Mouse (Mus musculus) bone marrow, adult 2 months (tissue): ENCODE measurements around the gene Tsr1. TPM values are rescaled to one million over a fixed set of nuclear protein-coding genes. Genes with fewer than 3 reads are reported as not detected.

Experiments used
- H3K27ac ChIP-seq: fragments of 200-500 bp; 2 replicates; pipeline ENCODE4 v1.5.1; 2012; ENCODE audit warnings: low read depth, mild to moderate bottlenecking, control low read depth, inconsistent platforms, low read length; ENCODE audit not compliant: control insufficient read depth, poor library complexity, insufficient read depth
- H3K4me1 ChIP-seq: fragments of 200-500 bp; 2 replicates; pipeline ENCODE4 v1.6.1; 2011; ENCODE audit warnings: low read length; ENCODE audit not compliant: control insufficient read depth, insufficient read depth
- H3K4me3 ChIP-seq: fragments of 200-500 bp; replicated peaks from 2 replicates; pipeline ENCODE3; 2011; ENCODE audit warnings: mild to moderate bottlenecking, low read depth, low read length, control low read depth; ENCODE audit not compliant: control insufficient read depth
- CTCF ChIP-seq: fragments of 200-500 bp; IDR thresholded peaks from 2 replicates; pipeline ENCODE4 v1.5.1; 2011; ENCODE audit warnings: low read length, control low read depth; ENCODE audit not compliant: control insufficient read depth, insufficient read depth
- POLR2A ChIP-seq: fragments of 200-500 bp; IDR thresholded peaks from 2 replicates; pipeline ENCODE4 v1.6.1; 2011; ENCODE audit warnings: low read depth, mild to moderate bottlenecking, control low read depth, low read length, borderline replicate concordance; ENCODE audit not compliant: control insufficient read depth
- WGBS: fragments of 180-500 bp; shearing (Covaris S2); methylation state at CpG from one replicate; pipeline ENCODE4 v1.1.7; 2018; 5-methylcytosine and 5-hydroxymethylcytosine counted together
- polyA plus RNA-seq: library from polyadenylated mRNA; stranded (reverse); fragments of >200 nt; gene quantifications from 2 replicates; pipeline ENCODE4 v1.2.4, GENCODE M21; 2011; ENCODE audit warnings: low replicate concordance; ENCODE audit not compliant: missing spikeins, insufficient read depth, insufficient read length

The Tsr1 gene
- polyA plus RNA-seq, 1 experiment = 21.4 TPM

DNA sequence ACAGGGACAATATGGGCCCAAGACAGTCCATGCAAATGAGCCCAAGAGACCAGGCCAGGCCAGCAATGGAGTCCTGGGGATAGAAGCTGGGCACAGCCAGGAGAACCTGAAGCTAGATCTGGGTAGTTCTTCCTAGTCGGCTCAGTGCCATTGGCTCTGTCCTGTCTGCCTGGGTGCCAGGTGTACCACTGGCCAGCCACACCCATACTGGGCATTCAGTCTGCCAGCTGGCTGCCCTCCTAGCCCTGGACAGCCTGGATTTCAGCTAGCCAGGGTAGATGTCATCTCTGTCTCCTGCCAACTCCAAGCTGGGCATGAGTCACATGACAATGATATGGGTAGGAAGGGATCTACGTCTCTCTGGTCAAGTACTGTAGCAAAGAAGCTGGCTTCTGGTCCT, 30.7 kb upstream of the Tsr1 start:
- no peak overlapping the region for H3K4me3 ChIP-seq
- no peak overlapping the region for H3K27ac ChIP-seq
- H3K4me1 ChIP-seq = no peaks in the 10 kb centered on the region
- WGBS = 77% methylated on average over 2 of the region's 2 CpGs
- TF ChIP-seq POLR2A (no peak), CTCF (no peak)

DNA sequence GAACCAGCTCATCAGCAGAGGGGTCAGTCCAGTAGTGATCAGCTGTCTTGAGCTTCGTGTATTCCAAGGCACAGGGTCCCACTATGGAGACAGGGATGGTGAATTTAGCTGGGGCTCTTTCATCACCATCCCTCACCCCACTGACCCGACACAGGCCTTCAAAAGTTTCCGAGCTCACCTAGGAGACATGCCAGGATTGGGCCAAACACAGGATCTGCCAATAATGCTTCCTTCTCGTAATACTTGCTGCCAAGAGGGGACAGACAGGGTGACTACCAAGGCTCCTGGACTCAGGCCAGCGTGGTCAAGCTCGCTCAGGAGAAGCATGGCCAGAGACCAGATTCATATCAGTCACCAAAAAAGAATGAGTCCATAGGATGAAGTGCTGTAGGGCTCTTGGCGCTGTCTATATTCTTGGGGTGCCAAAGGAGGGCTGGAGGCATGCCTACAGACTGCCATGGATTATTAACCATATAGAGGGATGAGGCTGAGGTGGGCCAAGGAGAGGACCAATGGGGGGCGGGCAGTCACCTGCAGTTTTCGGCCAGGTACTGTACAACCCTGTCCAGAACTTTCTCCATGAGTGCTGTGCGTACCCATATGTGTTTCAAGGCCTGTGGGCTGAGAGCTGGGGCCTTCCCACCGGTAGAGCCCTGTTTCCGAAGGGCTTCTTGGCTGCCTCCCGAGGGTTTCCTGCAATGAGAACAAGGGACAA, 29.7 kb upstream of the Tsr1 start:
- no peak overlapping the region for H3K27ac ChIP-seq
- no peaks in the 10 kb centered on the region for H3K4me1 ChIP-seq
- 87% methylated on average over 13 of the region's 13 CpGs for WGBS
- TF ChIP-seq CTCF (no peak), POLR2A (no peak)
- H3K4me3 ChIP-seq = no peak overlapping the region

DNA sequence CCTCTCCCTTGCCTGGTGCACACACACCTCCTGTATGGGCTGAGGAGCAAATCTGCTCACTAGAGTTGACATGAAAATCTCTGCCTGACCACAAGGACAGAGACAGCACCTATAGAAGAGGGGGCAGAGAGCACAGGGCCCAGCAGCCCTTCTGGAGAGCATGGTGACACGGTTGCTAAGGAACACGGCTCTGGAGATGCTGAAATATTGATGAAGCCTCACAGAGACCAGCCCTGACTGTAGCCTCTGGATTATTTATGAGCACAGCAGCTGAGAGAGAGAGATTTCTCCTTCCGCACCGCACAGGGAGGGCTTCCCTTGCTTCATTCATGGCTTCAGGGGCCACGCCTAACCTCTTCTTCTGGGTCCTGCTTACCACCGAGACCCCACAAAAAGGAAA, 28.3 kb upstream of the Tsr1 start:
- H3K27ac ChIP-seq = no peak overlapping the region
- 84% methylated on average over 6 of the region's 6 CpGs for WGBS
- no peaks in the 10 kb centered on the region for H3K4me1 ChIP-seq
- TF ChIP-seq POLR2A (no peak), CTCF (no peak)
- no peak overlapping the region for H3K4me3 ChIP-seq

DNA sequence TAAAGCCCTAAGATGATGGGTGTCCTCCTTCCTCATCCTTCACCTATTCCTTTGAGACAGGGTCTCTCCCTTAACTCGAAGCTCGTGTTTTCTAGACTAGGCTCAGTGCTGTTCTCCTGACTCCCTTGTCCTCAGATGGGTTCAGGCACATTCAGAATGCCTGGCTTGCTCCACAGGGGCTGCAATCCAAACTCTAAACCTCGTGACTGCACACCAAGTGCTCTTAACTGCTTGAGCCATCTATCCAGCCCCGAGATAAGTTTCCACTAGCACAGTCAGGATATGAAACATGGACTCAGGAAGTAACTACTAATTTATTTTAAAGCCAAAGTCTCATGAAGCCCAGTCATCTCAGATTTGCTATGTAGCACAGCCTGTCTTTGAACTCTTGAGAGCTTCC, 27.3 kb upstream of the Tsr1 start:
- H3K27ac ChIP-seq = no peak overlapping the region
- 71% methylated on average over 4 of the region's 4 CpGs for WGBS
- no peak overlapping the region for H3K4me3 ChIP-seq
- no peaks in the 10 kb centered on the region for H3K4me1 ChIP-seq
- TF ChIP-seq CTCF (no peak), POLR2A (no peak)

DNA sequence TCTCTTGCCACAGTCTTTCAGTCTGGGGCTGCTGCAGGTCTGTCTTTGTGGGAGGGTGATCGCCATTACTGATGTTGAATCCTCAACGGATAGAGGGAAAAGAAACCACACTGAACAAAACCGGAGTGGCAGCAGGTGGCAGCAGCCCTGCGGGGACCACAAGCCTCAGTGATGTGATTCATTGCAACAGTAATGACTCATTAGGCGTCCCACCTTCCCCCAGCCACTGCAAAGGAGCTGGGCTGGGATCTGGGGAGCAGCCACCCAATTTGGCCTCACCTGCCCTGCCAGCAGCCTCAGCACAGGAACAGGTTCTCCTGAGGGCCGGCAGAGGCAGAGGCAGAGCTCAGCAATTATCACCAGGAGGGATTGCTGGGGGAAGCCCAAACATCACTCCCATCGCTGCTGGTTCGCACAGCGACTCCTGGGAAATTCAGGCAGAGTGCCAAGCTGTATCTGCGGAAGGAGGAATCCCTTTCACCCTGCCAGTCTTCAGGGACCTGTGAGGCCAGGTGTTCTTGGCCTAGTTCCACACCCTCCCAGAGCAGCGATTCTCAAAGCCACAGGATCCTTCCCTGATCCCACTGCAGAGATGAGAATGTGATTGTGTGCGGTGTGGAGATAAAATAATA, 26.8 kb upstream of the Tsr1 start:
- whole genome bisulfite sequencing = 69% methylated on average over 12 of the region's 12 CpGs
- H3K4me1 ChIP-seq = no peaks in the 10 kb centered on the region
- H3K27ac ChIP-seq = no peak overlapping the region
- TF ChIP-seq CTCF = no peak
- TF ChIP-seq POLR2A = no peak
- no peak overlapping the region for H3K4me3 ChIP-seq

DNA sequence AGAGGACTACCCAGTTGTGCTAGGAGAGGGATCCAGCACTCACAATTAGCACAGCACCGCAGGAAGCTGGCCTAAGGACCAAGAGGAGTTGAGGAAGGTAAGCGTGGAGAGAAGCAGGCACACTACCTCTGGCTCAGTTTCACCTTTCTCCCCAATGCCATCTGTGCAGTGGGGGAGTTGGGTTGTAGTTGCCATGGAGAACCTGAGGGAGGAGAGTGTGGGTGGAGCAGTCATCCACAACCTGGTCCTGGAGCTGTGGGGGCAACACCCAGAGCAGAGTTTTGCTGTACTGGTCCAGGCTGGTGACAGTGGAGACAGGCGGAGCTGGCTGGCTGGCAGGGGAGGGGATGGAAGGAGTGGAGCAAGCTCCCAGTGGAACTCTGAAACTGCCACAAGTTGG, 23.2 kb upstream of the Tsr1 start:
- Histone ChIP-seq H3K27ac (no peak overlapping the region), H3K4me3 (no peak overlapping the region), H3K4me1 (no peaks in the 10 kb centered on the region)
- 88% methylated on average over 3 of the region's 3 CpGs for WGBS
- TF ChIP-seq POLR2A = no peak
- no peak for TF ChIP-seq CTCF

DNA sequence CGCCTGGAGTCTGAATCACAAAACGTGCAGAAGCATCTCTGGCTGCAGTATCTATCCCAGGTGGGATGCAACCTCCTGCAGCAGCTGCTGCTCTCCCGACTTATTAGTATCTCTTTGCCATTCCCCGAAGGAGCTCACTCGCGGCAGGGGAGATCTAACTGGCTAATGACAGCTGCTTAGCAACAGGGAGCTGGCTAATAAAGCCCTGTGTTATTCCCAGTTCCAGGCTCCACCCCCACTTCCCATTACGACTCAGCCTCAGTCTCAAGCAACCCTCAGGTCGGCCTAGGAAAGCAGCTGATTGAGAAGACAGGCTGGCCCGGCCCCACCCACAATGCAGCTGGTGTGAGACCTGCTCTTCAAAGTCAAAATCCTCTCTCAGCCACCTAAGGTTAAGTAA, 21.1 kb upstream of the Tsr1 start:
- 44% methylated on average over 9 of the region's 9 CpGs for WGBS
- H3K4me3 ChIP-seq = no peak overlapping the region
- no peaks in the 10 kb centered on the region for H3K4me1 ChIP-seq
- H3K27ac ChIP-seq = no peak overlapping the region
- TF ChIP-seq POLR2A (no peak), CTCF (no peak)

DNA sequence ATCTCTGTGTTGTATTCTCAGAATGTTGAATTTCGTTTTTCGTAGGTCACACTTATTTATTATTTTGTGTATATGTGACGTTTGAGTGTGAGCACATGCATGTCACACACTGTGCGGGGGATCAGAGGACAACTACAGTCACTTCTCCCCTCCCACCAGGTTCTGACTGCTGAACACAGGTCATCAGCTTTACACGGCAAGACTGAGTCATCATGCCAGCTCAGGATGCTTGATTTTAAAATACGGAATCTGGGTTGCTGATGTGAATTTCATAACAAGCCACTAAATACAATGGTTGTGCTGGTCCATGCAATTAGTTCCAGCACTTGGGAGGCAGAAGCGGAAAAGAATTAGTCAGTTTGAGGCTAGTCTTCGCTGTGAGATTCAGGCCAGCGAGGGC, 16.9 kb upstream of the Tsr1 start:
- Histone ChIP-seq H3K4me1 (no peaks in the 10 kb centered on the region), H3K27ac (no peak overlapping the region), H3K4me3 (no peak overlapping the region)
- TF ChIP-seq POLR2A (no peak), CTCF (no peak)
- 86% methylated on average over 9 of the region's 9 CpGs for WGBS

DNA sequence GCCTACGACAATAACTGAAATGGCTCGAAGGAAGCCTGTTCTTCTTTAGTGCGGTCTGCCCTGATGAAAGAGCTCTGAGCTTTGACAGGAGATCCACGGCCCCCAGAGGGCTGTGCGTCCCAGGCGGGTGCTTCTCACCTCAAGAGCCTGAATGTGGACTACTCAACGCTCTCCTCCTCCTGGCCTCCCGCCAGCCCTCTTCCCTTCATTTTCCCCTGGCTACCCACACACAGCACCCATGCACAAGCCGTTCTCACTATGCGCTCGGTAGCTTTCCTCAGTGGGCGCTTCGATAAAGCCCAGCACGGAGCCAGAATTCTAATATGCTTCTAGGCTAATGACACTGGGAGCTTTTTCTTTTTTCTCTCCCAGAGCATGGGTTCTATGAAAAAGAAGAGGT, 15.9 kb upstream of the Tsr1 start:
- H3K4me1 ChIP-seq = no peaks in the 10 kb centered on the region
- 87% methylated on average over 14 of the region's 14 CpGs for WGBS
- no peak overlapping the region; the same call in 1 of the 2 replicates for H3K27ac ChIP-seq
- no peak overlapping the region for H3K4me3 ChIP-seq
- TF ChIP-seq CTCF (no peak), POLR2A (no peak)
